ENCODE assay signal across 8 mouse cellular contexts in genomic region chr1:86441980-86442831, GRCm38 (mm10). TPM values are rescaled to one million over a fixed set of nuclear protein-coding genes. Genes with fewer than 3 reads are reported as not detected.
DNase-seq lines count a peak whose midpoint lies in the region; ATAC-seq and TF ChIP-seq lines count a peak whose summit lies in the region.

No protein-coding gene starts in this region.

- H3K4me3 ChIP-seq in cortical plate, adult 2 months (ENCODE audit: insufficient read depth, low read length) = peak overlapping the region; percentile 39

- 0 out of 2 replicates have a peak, but pooled peaks cover 2% of the 10 kb centered on the region for H3K4me1 ChIP-seq in cortical plate, adult 2 months (ENCODE audit: control insufficient read depth, insufficient read depth, low read length)

- DNase-seq in gastrocnemius, adult 8-10 months (ENCODE audit: low spot score in 2 of 2) = peak; percentile 83
- DNase-seq in induced T-regulatory cell, adult 2 months (ENCODE audit: low read depth) = peak; percentile 91
- DNase-seq in left cerebral cortex, postnatal 10 days (ENCODE audit: extremely low spot score in 1 of 2, low spot score in 2 of 2) = peak; percentile 76 to 93
- peak; percentile 83 for DNase-seq in right cerebral cortex, postnatal 14 days
- DNase-seq in urinary bladder, postnatal 4 days (ENCODE audit: low spot score in 2 of 2) = peak; percentile 84 to 89

- peak overlapping the region; percentile 100 for H3K27ac ChIP-seq in cortical plate, adult 2 months (ENCODE audit: insufficient read depth, low read length)

- TF ChIP-seq CTCF in cortical plate, adult 2 months (IDR thresholded peaks at IDR 0.05; ENCODE audit: extremely low read depth, insufficient read depth, low read length) = no peak

- ATAC-seq in activated CD4-positive, CD25-positive, alpha-beta regulatory T cell, adult 4 months = peak; percentile 64
- ATAC-seq in megakaryocyte progenitor cell, adult 5-6 weeks (replicated peaks; ENCODE audit: poor library complexity) = peak; percentile 40

- 0 out of 2 replicates have a peak, but pooled peaks have one; percentile 35 for TF ChIP-seq POLR2A in cortical plate, adult 2 months (IDR thresholded peaks at IDR 0.05; ENCODE audit: extremely low read depth, insufficient read depth, low read length)

- intact Hi-C loops in left cerebral cortex, postnatal 10 days (cut with DNase I) = loop anchor here (2.0 to 5.0 kb wide), 2 partner anchors 45 to 87 kb away; no protein-coding TSS in a partner anchor

RNA-seq across cellular contexts. Expression of gene Tex44, which starts 16.1 kb away (rescaled TPM):
- not detected for polyA plus RNA-seq in activated CD4-positive, CD25-positive, alpha-beta regulatory T cell, adult 4 months (2017; shearing (Covaris generic))
- polyA plus RNA-seq in cortical plate, adult 2 months (2012; rRNA removed) = not detected in 2 replicates
- not detected for total RNA-seq in gastrocnemius, adult 8-10 months (2022)
- total RNA-seq in left cerebral cortex, postnatal 10 days (2021) = not detected
- not detected in 2 replicates for total RNA-seq in megakaryocyte progenitor cell, adult 5-6 weeks (2015)
- not detected in 2 replicates for total RNA-seq in megakaryocyte progenitor cell, adult 5-6 weeks (2017)

RNA-seq across cellular contexts. Expression of gene Nmur1, which starts 16.2 kb away (rescaled TPM):
- 1 to 10 TPM in 1 of 2 experiments, under 1 TPM in 1; 0.38 to 3.9 TPM for polyA plus RNA-seq in activated CD4-positive, CD25-positive, alpha-beta regulatory T cell, adult 4 months (2017; shearing (Covaris generic))
- polyA plus RNA-seq in cortical plate, adult 2 months (2012; rRNA removed) = 0.09 and 0.25 TPM in 2 replicates
- not detected for total RNA-seq in gastrocnemius, adult 8-10 months (2022)
- under 1 TPM in 1 of 2 experiments, not detected in 1; 0.63 TPM for total RNA-seq in left cerebral cortex, postnatal 10 days (2021)
- total RNA-seq in megakaryocyte progenitor cell, adult 5-6 weeks (2015) = 1.0 TPM in 1 of 2 replicates, not detected in the other
- not detected in 2 replicates for total RNA-seq in megakaryocyte progenitor cell, adult 5-6 weeks (2017)

Comparison
In these comparisons a context has a peak if more than half of its experiments do, and no peak if none do; other contexts are left out.
1. Peak in every context shown above with its lines: DNase-seq, ATAC-seq, H3K4me3 ChIP-seq and H3K27ac ChIP-seq.